Mouse (Mus musculus): ENCODE results near the gene Pcgf2. TPM values are rescaled to one million over a fixed set of nuclear protein-coding genes. Genes with fewer than 3 reads are reported as not detected.

Gene Pcgf2
- total and polyA plus RNA-seq, 2 experiments from 2014 or later, result 16.7 to 19.6 TPM

- peaks cover 55% of the 10 kb centered on the region for H3K36me3 ChIP-seq (ENCODE audit: insufficient read depth, low read length)
- H3K4me3 ChIP-seq (ENCODE audit: low read depth, low read length), result no peak overlapping the region
- H3K27me3 ChIP-seq (ENCODE audit: insufficient read depth, low read length), result no peaks in the 10 kb centered on the region
- H3K9me3 ChIP-seq (ENCODE audit: low read length), result no peaks in the 10 kb centered on the region
- TF ChIP-seq CTCF (IDR thresholded peaks at IDR 0.05), result no peak
- ATAC-seq (ENCODE audit: low FRiP score) (no peak), DNase-seq (ENCODE audit: low spot score) (no peak)
- 37% methylated on average over 2 of the region's 2 CpGs for WGBS
- H3K27ac ChIP-seq (ENCODE audit: low read depth, low read length), result no peak overlapping the region
- no peak overlapping the region for H3K4me2 ChIP-seq (ENCODE audit: low read depth, low read length, poor library complexity, severe bottlenecking)
- no peaks in the 10 kb centered on the region for H3K4me1 ChIP-seq (ENCODE audit: insufficient read depth, low read length)
- no peak overlapping the region for H3K9ac ChIP-seq (replicated peaks; ENCODE audit: low read length, poor library complexity, severe bottlenecking)
These were observed 29.1 kb downstream of the Pcgf2 start for GRCm38 (mm10) chr11:97671177-97671527.

GRCm38 (mm10) chr11:97670234-97671176, 29.8 kb downstream of the Pcgf2 start:
- TF ChIP-seq CTCF (IDR thresholded peaks at IDR 0.05), result peak; percentile 30; the same call in 1 of the 2 replicates
- no peaks in the 10 kb centered on the region for H3K27me3 ChIP-seq (ENCODE audit: insufficient read depth, low read length)
- H3K4me1 ChIP-seq (ENCODE audit: insufficient read depth, low read length), result no peaks in the 10 kb centered on the region
- peaks cover 52% of the 10 kb centered on the region for H3K36me3 ChIP-seq (ENCODE audit: insufficient read depth, low read length)
- no peak overlapping the region for H3K4me2 ChIP-seq (ENCODE audit: low read depth, low read length, poor library complexity, severe bottlenecking)
- DNase-seq (ENCODE audit: low spot score), result no peak
- 70% methylated on average over 13 of the region's 13 CpGs for WGBS
- H3K9me3 ChIP-seq (ENCODE audit: low read length), result no peaks in the 10 kb centered on the region
- H3K9ac ChIP-seq (replicated peaks; ENCODE audit: low read length, poor library complexity, severe bottlenecking), result no peak overlapping the region
- ATAC-seq (ENCODE audit: low FRiP score), result no peak
- H3K4me3 ChIP-seq (ENCODE audit: low read depth, low read length), result no peak overlapping the region
- H3K27ac ChIP-seq (ENCODE audit: low read depth, low read length), result no peak overlapping the region

- 26% methylated on average over 6 of the region's 6 CpGs for WGBS
- Histone ChIP-seq H3K27me3 (ENCODE audit: insufficient read depth, low read length) (no peaks in the 10 kb centered on the region), H3K4me1 (ENCODE audit: insufficient read depth, low read length) (no peaks in the 10 kb centered on the region), H3K9ac (replicated peaks; ENCODE audit: low read length, poor library complexity, severe bottlenecking) (no peak overlapping the region), H3K4me3 (ENCODE audit: low read depth, low read length) (no peak overlapping the region), H3K4me2 (ENCODE audit: low read depth, low read length, poor library complexity, severe bottlenecking) (no peak overlapping the region), H3K27ac (ENCODE audit: low read depth, low read length) (no peak overlapping the region), H3K36me3 (ENCODE audit: insufficient read depth, low read length) (peaks cover 47% of the 10 kb centered on the region), H3K9me3 (ENCODE audit: low read length) (no peaks in the 10 kb centered on the region)
- ATAC-seq (ENCODE audit: low FRiP score) (no peak), DNase-seq (ENCODE audit: low spot score) (peak; percentile 62)
- TF ChIP-seq CTCF (IDR thresholded peaks at IDR 0.05), result no peak
These were observed 30.5 kb downstream of the Pcgf2 start for GRCm38 (mm10) chr11:97669829-97670228.

GRCm38 (mm10) chr11:97669268-97669667, 31.0 kb downstream of the Pcgf2 start:
- Histone ChIP-seq H3K9ac (replicated peaks; ENCODE audit: low read length, poor library complexity, severe bottlenecking) (peak overlapping the region; percentile 14; the same call in 1 of the 2 replicates), H3K9me3 (ENCODE audit: low read length) (no peaks in the 10 kb centered on the region), H3K4me1 (ENCODE audit: insufficient read depth, low read length) (no peaks in the 10 kb centered on the region), H3K4me2 (ENCODE audit: low read depth, low read length, poor library complexity, severe bottlenecking) (no peak overlapping the region), H3K4me3 (ENCODE audit: low read depth, low read length) (no peak overlapping the region), H3K27me3 (ENCODE audit: insufficient read depth, low read length) (no peaks in the 10 kb centered on the region), H3K27ac (ENCODE audit: low read depth, low read length) (no peak overlapping the region), H3K36me3 (ENCODE audit: insufficient read depth, low read length) (peaks cover 42% of the 10 kb centered on the region)
- no peak for ATAC-seq (ENCODE audit: low FRiP score)
- TF ChIP-seq CTCF (IDR thresholded peaks at IDR 0.05), result no peak
- no peak for DNase-seq (ENCODE audit: low spot score)
- WGBS, result 52% methylated on average over 15 of the region's 15 CpGs

- Histone ChIP-seq H3K9ac (replicated peaks; ENCODE audit: low read length, poor library complexity, severe bottlenecking) (no peak overlapping the region), H3K27me3 (ENCODE audit: insufficient read depth, low read length) (no peaks in the 10 kb centered on the region), H3K27ac (ENCODE audit: low read depth, low read length) (no peak overlapping the region), H3K4me3 (ENCODE audit: low read depth, low read length) (no peak overlapping the region), H3K9me3 (ENCODE audit: low read length) (no peaks in the 10 kb centered on the region), H3K36me3 (ENCODE audit: insufficient read depth, low read length) (peaks cover 32% of the 10 kb centered on the region), H3K4me2 (ENCODE audit: low read depth, low read length, poor library complexity, severe bottlenecking) (no peak overlapping the region), H3K4me1 (ENCODE audit: insufficient read depth, low read length) (no peaks in the 10 kb centered on the region)
- ATAC-seq (ENCODE audit: low FRiP score) (no peak), DNase-seq (ENCODE audit: low spot score) (no peak)
- no peak for TF ChIP-seq CTCF (IDR thresholded peaks at IDR 0.05)
- 93% methylated on average over 7 of the region's 7 CpGs for WGBS
These were observed 32.1 kb downstream of the Pcgf2 start for GRCm38 (mm10) chr11:97668160-97668559.

- DNase-seq (ENCODE audit: low spot score) (no peak), ATAC-seq (ENCODE audit: low FRiP score) (no peak)
- H3K27me3 ChIP-seq (ENCODE audit: insufficient read depth, low read length), result peaks cover 6% of the 10 kb centered on the region; the same call in 1 of the 2 replicates
- no peaks in the 10 kb centered on the region for H3K9me3 ChIP-seq (ENCODE audit: low read length)
- no peak overlapping the region for H3K9ac ChIP-seq (replicated peaks; ENCODE audit: low read length, poor library complexity, severe bottlenecking)
- whole genome bisulfite sequencing, result 91% methylated on average over 15 of the region's 15 CpGs
- H3K4me3 ChIP-seq (ENCODE audit: low read depth, low read length), result no peak overlapping the region
- peaks cover 3% of the 10 kb centered on the region; the same call in 1 of the 2 replicates for H3K4me1 ChIP-seq (ENCODE audit: insufficient read depth, low read length)
- H3K4me2 ChIP-seq (ENCODE audit: low read depth, low read length, poor library complexity, severe bottlenecking), result no peak overlapping the region
- TF ChIP-seq CTCF (IDR thresholded peaks at IDR 0.05), result no peak
- peaks cover 25% of the 10 kb centered on the region for H3K36me3 ChIP-seq (ENCODE audit: insufficient read depth, low read length)
- H3K27ac ChIP-seq (ENCODE audit: low read depth, low read length), result no peak overlapping the region
These were observed 33.5 kb downstream of the Pcgf2 start for GRCm38 (mm10) chr11:97666794-97667193.

Measured in midbrain, postnatal 0 days (tissue).